Mouse (Mus musculus): ENCODE results near the gene Acadl. TPM values are rescaled to one million over a fixed set of nuclear protein-coding genes. Genes with fewer than 3 reads are reported as not detected.

The Acadl gene
- total RNA-seq, 2 experiments from 2014 or later: 29.9 to 31.4 TPM

GRCm38 (mm10) chr1:66792838-66793466, 70.1 kb downstream of the Acadl start:
- no peak for DNase-seq (ENCODE audit: low spot score in 2 of 2)

GRCm38 (mm10) chr1:66782296-66782695, 80.8 kb downstream of the Acadl start:
- DNase-seq (ENCODE audit: low spot score in 2 of 2): no peak

- no peak for DNase-seq (ENCODE audit: low spot score in 2 of 2)
Measured at GRCm38 (mm10) chr1:66781027-66781426, 82.0 kb downstream of the Acadl start.

Other genes starting within 250 kb of the Acadl start
- 10 to 100 TPM; 27.4 to 33.2 TPM for gene Rpe, start 162.4 kb downstream of the Acadl start, total RNA-seq (2021)
- gene Kansl1l, start 45.7 kb downstream of the Acadl start, total RNA-seq (2021): 10 to 100 TPM; 17.6 to 18.1 TPM
- gene Myl1, start 82.1 kb upstream of the Acadl start, total RNA-seq (2021): under 1 TPM; 0.63 to 0.89 TPM
- gene Lancl1, start 175.6 kb upstream of the Acadl start, total RNA-seq (2021): 100 to 1,000 TPM; 207 to 216 TPM